Mouse (Mus musculus): Measurements from ENCODE around the gene Gm42669.

Gm42669 gene

GRCm38 (mm10) chr5:107521386-107521785, 14.0 kb downstream of the Gm42669 start:
- no peak for DNase-seq (ENCODE audit: low read depth, low spot score)

- no peak for DNase-seq (ENCODE audit: low read depth, low spot score)
These were observed 14.5 kb downstream of the Gm42669 start for GRCm38 (mm10) chr5:107521897-107522296.

GRCm38 (mm10) chr5:107524281-107524680, 16.9 kb downstream of the Gm42669 start:
- DNase-seq (ENCODE audit: low read depth, low spot score): no peak

GRCm38 (mm10) chr5:107528856-107529255, 21.4 kb downstream of the Gm42669 start:
- DNase-seq (ENCODE audit: low read depth, low spot score): no peak

- no peak for DNase-seq (ENCODE audit: low read depth, low spot score)
These were observed 26.2 kb downstream of the Gm42669 start for GRCm38 (mm10) chr5:107533590-107533989.

GRCm38 (mm10) chr5:107534581-107534980, 27.2 kb downstream of the Gm42669 start, which contains the start of gene 1700028K03Rik:
Gene 1700028K03Rik, plus strand, starts transcription at chr5:107534709.
- DNase-seq (ENCODE audit: low read depth, low spot score): peak; percentile 39

- DNase-seq (ENCODE audit: low read depth, low spot score): no peak
These were observed 34.3 kb downstream of the Gm42669 start for GRCm38 (mm10) chr5:107541696-107542095.

GRCm38 (mm10) chr5:107545927-107546326, 38.5 kb downstream of the Gm42669 start:
- DNase-seq (ENCODE audit: low read depth, low spot score): peak; percentile 20

GRCm38 (mm10) chr5:107547955-107548354, 40.5 kb downstream of the Gm42669 start:
- no peak for DNase-seq (ENCODE audit: low read depth, low spot score)

GRCm38 (mm10) chr5:107548444-107548843, 41.0 kb downstream of the Gm42669 start:
- DNase-seq (ENCODE audit: low read depth, low spot score): no peak

- no peak for DNase-seq (ENCODE audit: low read depth, low spot score)
These were observed 46.9 kb downstream of the Gm42669 start for GRCm38 (mm10) chr5:107554336-107554735.

GRCm38 (mm10) chr5:107556969-107557368, 49.5 kb downstream of the Gm42669 start:
- no peak for DNase-seq (ENCODE audit: low read depth, low spot score)

- no peak for DNase-seq (ENCODE audit: low read depth, low spot score)
These were observed 61.7 kb downstream of the Gm42669 start for GRCm38 (mm10) chr5:107569148-107569547.

GRCm38 (mm10) chr5:107597301-107598077, 90.1 kb downstream of the Gm42669 start, which contains the start of the genes Rpap2 and Glmn:
Gene Rpap2, plus strand, starts transcription at chr5:107597373.
Gene Glmn, minus strand, starts transcription at chr5:107597888.
- DNase-seq (ENCODE audit: low read depth, low spot score): peak; percentile 90

GRCm38 (mm10) chr5:107598380-107598779, 91.0 kb downstream of the Gm42669 start:
- DNase-seq (ENCODE audit: low read depth, low spot score): no peak

GRCm38 (mm10) chr5:107611224-107611623, 103.8 kb downstream of the Gm42669 start:
- DNase-seq (ENCODE audit: low read depth, low spot score): peak; percentile 73

GRCm38 (mm10) chr5:107617986-107618385, 110.6 kb downstream of the Gm42669 start:
- no peak for DNase-seq (ENCODE audit: low read depth, low spot score)

GRCm38 (mm10) chr5:107621327-107621726, 113.9 kb downstream of the Gm42669 start:
- DNase-seq (ENCODE audit: low read depth, low spot score): no peak
